Mouse (Mus musculus) macrophage (primary cell): ENCODE results near the gene Zfp777. TPM values are rescaled to one million over a fixed set of nuclear protein-coding genes. Genes with fewer than 3 reads are reported as not detected.

Experiments used
- H3K27ac ChIP-seq: fragments of 350-480 bp; formaldehyde crosslinking; 2 replicates; pipeline ENCODE4 v1.9.0; 2021
- H3K36me3 ChIP-seq: fragments of 350-480 bp; formaldehyde crosslinking; 2 replicates; pipeline ENCODE4 v1.9.0; 2021; ENCODE audit errors: inconsistent target
- H3K4me3 ChIP-seq: fragments of 350-480 bp; formaldehyde crosslinking; 2 replicates; pipeline ENCODE4 v1.9.0; 2021; ENCODE audit errors: inconsistent target
- H3K79me2 ChIP-seq: fragments of 350-480 bp; formaldehyde crosslinking; 2 replicates; pipeline ENCODE4 v1.9.0; 2021; ENCODE audit errors: inconsistent target
- WGBS: methylation state at CpG from one replicate; pipeline ENCODE4 v1.1.7; 2026; ENCODE audit warnings: inconsistent platforms; ENCODE audit not compliant: missing documents; 5-methylcytosine and 5-hydroxymethylcytosine counted together
- polyA plus RNA-seq: library from polyadenylated mRNA; stranded (reverse); fragments of 250-400 nt; gene quantifications from 3 replicates; pipeline ENCODE4 v1.2.4, GENCODE M21; 2018; ENCODE audit warnings: inconsistent platforms

The Zfp777 gene
- polyA plus RNA-seq, 1 experiment from 2014 or later: 12.6 TPM

DNA sequence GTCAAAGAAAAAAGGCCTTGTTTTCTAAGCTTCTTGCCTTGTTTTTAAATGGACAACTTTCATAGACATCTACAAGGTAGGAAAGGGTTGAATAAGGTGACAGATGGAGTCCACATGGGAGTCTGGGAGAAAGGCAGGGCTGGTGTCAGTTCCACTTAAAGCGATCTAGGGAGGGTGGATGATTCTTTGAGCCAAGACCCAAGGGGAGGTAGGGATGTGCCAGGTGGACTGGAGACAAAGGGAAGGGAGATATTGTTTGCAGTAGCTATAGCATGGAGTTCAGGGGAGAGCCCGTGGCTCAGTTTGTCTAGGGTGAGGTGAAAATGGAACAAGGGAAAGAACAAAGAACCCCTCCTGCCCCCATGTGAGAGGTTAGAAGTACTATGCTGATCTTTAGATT, 11.7 kb upstream of the Zfp777 start:
- no peak overlapping the region for H3K27ac ChIP-seq
- peaks cover 28% of the 10 kb centered on the region for H3K36me3 ChIP-seq
- 95% methylated on average over 2 of the region's 2 CpGs for WGBS
- no peak overlapping the region for H3K4me3 ChIP-seq
- H3K79me2 ChIP-seq: no peaks in the 10 kb centered on the region

DNA sequence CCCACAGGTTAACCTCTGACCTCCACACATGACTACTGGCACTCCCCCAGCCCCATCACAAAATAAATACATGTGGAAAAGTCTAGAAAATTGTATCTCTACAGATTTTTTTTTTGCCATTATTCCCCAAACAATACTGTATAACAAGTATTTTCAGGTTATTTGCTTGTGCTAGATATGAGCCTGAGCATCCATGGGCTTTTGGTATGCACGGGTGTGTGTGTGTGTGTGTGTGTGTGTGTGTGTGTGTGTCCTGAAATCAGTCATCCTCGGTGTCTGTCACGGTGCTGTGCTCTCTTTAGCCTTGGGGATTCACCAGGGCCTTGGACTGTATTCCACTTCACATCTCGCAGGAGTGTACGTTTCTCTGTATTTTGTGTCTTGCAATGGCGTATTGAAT, 3.4 kb upstream of the Zfp777 start:
- Histone ChIP-seq H3K27ac (no peak overlapping the region), H3K36me3 (no peaks in the 10 kb centered on the region), H3K79me2 (peaks cover under 1% of the 10 kb centered on the region; the same call in 1 of the 2 replicates), H3K4me3 (no peak overlapping the region)
- WGBS: 91% methylated on average over 6 of the region's 6 CpGs

DNA sequence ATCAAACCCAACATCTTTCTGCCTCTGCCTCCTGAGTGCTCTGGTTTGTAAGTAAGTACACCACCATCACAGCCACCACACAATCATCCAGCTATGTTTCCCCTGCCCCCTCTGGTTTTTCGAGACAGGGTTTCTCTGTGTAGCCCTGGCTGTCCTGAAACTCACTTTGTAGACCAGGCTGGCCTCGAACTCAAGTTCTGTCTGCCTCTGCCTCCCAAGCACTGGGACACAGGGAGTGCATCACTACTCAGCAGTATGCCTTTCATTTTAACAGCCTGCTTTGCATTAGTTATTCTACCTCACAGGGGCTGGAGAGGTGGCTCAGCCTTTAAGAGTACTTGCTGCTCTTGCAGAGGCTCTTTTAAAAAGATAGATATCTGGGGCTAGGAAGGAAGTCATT, 3.0 kb upstream of the Zfp777 start:
- Histone ChIP-seq H3K79me2 (peaks cover 5% of the 10 kb centered on the region; the same call in 1 of the 2 replicates), H3K36me3 (no peaks in the 10 kb centered on the region), H3K4me3 (no peak overlapping the region), H3K27ac (no peak overlapping the region)
- 80% methylated on average over 2 of the region's 2 CpGs for WGBS

DNA sequence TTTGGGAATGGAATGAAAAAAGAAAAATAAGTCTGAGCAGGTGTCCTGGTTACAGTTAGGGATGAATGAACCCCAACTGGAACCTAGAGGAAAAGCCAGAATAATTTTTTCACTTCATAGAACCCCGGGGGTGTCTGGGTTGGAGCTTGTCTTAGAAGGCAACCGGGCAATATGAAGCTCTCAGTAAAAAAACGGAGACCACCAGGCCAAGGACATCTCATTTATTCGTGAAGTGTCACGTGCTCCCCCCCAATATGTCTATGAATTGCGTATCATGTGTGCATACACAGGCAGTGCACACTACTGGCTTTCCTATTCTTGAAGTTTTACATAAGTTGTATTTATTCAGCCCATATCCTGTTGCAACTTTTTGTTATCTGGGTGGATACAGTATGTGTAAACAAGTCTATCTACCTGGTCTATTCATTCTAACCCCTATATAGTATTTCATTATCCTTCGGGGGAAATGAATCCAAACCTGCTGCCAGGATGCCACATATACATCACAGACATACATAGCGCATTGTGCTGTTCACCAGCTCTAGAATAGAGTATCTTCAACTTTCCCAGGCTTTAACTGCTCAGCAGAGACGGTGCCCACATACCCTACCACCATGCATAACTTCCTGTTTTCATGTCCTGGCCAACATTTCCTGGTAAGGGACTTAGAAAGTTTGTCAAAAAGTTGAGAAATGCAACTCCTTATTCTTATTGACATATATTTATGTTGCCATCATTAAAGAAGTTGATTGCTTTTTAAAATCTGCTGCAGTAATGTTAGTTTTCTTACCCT, 758 bp upstream of the Zfp777 start:
- peak overlapping the region; percentile 58 for H3K4me3 ChIP-seq
- H3K36me3 ChIP-seq: no peaks in the 10 kb centered on the region
- peaks cover 16% of the 10 kb centered on the region; the same call in 1 of the 2 replicates for H3K79me2 ChIP-seq
- no peak overlapping the region for H3K27ac ChIP-seq
- WGBS: 13% methylated on average over 9 of the region's 9 CpGs

DNA sequence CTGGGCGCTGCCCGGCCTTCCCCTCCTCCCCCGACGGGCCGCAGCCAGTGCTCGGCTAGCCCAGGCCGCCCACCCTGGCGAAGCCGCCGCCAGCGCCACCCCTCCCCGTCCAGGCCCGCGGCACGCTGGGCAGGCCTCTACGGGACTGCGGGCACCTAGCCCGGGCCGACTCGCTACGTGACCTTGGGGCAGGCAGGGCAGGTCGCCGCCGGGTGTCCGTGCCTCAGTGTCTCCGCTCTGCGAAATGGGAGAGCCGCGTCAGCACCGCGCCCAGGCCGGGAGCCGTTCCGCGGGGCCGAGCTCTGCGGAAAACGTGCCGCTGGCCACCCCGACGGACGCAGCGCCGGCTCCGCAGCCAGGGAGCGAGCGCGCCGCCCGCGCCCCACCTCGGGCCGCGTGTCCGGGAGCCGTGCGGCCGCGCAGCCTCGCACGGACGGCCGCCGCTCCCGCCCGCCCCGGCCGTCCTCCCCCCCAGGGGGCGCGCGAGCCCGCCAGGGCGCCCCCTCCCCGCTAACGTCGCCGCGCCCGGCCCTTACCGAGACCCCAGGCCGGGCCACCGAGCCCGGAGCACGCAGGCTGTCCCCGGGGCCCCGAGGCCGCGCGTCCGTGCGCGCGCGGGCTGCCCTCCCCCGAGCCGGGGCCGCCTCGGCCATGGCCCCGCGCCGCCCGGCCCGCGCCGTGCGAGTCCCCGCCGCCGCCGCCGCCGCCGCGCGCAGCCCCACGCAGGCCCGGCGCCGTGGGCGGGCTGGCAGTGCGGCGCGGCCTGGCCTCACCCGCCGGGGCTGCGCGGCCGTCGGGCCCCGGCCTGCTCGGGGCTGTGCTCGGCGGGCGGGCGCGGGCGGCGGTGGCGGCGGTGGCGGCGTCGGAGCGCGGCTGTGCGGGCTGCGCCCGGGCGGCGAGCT, 1.0 kb downstream of the Zfp777 start:
- H3K27ac ChIP-seq: no peak overlapping the region
- peak overlapping the region; percentile 31 for H3K4me3 ChIP-seq
- no peaks in the 10 kb centered on the region for H3K36me3 ChIP-seq
- peaks cover 16% of the 10 kb centered on the region; the same call in 1 of the 2 replicates for H3K79me2 ChIP-seq
- WGBS: under 1% methylated on average over 115 of the region's 150 CpGs

DNA sequence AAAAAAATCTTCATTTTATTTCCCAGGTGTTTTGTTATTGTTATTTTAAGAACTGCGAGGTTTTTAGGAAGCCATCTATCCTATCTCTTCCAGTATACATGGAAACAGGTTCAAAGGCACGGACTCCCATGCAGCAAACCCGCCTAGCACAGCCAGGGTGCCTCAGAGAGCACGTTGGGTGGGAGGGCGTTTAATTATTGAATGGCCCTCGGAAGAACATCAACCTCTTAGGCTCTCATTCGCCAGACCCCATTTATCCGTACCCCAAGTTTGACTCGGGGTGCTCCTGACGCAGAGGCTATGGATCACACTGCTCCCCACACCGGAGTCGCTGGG, 1.6 kb downstream of the Zfp777 start:
- no peak overlapping the region for H3K27ac ChIP-seq
- 20% methylated on average over 12 of the region's 12 CpGs for WGBS
- H3K79me2 ChIP-seq: peaks cover 16% of the 10 kb centered on the region; the same call in 1 of the 2 replicates
- peak overlapping the region; percentile 31 for H3K4me3 ChIP-seq
- no peaks in the 10 kb centered on the region for H3K36me3 ChIP-seq

DNA sequence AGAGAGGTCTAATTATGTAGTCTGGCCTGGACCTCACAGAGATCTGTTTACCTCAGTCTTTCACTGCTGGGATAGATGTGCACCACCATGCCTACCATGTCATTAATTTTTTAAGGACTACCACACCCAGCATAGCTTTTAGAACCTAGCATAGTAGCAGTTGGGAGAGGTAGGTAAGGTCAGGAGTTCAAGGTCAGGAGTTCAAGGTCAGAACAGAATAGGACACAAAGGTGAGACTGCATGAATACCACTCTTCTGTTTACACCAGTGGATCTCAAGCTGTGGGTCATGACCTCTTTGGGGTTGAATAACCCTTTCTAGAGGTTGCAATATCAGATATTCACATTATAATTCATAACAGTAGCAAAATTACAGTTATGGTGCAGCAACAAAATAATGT, 16.1 kb downstream of the Zfp777 start:
- Histone ChIP-seq H3K27ac (no peak overlapping the region), H3K79me2 (no peaks in the 10 kb centered on the region), H3K4me3 (no peak overlapping the region), H3K36me3 (peaks cover 50% of the 10 kb centered on the region)

DNA sequence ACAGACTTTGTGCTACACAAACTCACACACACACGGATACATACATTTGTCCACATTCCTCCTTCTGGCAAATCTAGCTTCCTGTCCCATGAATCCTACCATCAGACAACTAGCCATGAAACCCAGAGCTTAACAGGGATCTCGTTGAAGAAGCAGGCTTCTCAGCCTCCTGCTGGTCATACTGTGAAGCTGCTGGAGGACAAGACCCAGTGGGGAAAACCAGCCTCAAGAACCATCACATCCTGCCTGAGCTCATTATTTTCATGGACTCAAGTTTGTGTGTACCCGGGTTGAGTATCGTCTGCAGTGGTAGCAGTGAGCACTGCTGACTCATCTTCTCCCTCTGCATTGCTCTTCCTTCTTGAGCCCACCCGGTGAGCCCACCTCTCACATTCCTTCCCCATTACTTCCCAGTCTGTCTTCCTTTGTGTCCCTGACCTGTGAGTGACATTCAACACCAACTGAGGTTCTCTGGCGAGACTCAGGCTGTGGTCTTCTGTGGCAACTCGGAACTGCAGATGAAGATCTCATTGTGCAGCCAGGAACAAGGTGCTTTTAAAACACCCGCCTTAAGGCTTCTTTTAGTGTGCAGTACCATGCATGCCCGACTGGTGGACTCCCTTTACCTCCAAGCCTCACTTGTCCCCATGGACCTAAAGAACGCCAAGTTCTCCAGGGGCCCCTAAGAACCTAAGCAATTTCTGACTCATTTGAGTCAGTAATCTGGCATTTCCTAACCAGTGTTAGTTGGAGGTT, 22.6 kb downstream of the Zfp777 start:
- H3K4me3 ChIP-seq: no peak overlapping the region
- WGBS: 96% methylated on average over 10 of the region's 10 CpGs
- H3K27ac ChIP-seq: no peak overlapping the region
- H3K36me3 ChIP-seq: peaks cover 47% of the 10 kb centered on the region
- H3K79me2 ChIP-seq: no peaks in the 10 kb centered on the region

DNA sequence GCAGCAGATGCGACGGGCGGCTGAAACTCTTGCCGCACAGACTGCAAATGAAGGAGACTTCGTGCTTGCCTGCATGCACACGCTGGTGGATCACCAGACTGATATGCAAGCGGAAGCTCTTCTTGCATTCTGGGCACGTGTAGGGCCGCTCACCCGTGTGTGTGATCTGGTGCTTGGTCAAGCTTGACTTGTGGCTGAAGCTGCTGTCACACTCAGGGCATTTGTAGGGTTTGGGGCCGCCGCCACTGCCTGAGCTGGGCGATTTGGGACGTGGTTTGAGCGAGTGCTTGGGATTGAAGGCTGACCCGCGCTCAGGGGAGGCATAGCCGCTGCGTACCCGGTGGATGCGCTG, 23.7 kb downstream of the Zfp777 start:
- no peak overlapping the region for H3K27ac ChIP-seq
- peaks cover 43% of the 10 kb centered on the region for H3K36me3 ChIP-seq
- H3K4me3 ChIP-seq: no peak overlapping the region
- no peaks in the 10 kb centered on the region for H3K79me2 ChIP-seq
- WGBS: 96% methylated on average over 16 of the region's 21 CpGs

DNA sequence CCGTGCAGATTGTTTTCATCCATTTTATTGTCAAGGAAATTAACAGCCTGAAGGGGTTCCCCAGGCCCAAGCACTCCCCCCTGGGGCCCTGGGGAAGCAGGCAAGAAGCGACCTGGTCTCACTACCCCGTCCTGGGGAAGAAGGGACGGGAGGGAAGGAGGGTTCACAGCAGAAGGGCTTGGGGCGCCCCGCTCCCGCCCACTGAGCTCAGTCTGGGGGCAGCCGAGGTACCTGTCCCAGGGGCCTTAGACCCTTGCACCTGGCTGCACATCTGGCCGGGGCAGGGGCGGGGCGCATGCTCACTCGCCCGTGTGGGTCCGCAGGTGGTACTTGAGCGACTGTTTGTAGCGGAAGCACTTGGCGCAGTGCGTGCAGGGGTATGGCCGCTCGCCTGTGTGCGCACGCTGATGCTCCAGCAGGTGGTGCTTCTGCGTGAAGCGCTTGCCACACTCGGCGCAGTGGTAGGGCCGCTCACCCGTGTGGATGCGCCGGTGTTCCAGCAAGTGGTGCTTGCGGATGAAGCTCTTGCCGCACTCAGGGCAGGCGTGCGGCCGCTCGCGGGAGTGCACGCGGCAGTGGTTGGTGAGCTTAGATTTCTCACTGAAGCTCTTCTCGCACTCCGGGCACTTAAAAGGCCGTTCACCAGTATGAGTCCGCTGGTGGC, 24.2 kb downstream of the Zfp777 start:
- Histone ChIP-seq H3K27ac (no peak overlapping the region), H3K4me3 (no peak overlapping the region), H3K79me2 (no peaks in the 10 kb centered on the region), H3K36me3 (peaks cover 38% of the 10 kb centered on the region)
- 94% methylated on average over 36 of the region's 43 CpGs for WGBS

DNA sequence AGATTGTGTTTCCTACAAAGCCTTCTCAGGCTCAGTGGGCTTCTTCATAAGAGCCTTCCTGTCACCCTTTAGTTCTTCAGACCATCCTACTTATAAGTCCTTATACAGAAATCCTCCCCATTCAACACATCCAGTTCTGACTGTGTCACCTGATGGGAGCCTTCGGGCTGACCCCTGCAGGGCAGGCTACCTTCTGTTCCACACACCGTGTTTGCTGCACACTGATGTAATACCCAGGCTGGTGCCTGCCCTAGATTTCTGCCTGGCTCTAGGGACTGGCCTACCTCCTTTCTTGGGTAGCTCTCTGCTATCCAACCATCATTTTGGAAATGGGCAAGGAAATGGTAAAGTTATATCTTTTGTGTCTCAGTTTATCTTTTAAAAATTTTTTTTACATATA, 26.0 kb downstream of the Zfp777 start:
- Histone ChIP-seq H3K36me3 (peaks cover 25% of the 10 kb centered on the region; the same call in 1 of the 2 replicates), H3K27ac (peak overlapping the region; percentile 59; the same call in 1 of the 2 replicates), H3K4me3 (no peak overlapping the region), H3K79me2 (no peaks in the 10 kb centered on the region)
- 85% methylated on average over 2 of the region's 2 CpGs for WGBS

DNA sequence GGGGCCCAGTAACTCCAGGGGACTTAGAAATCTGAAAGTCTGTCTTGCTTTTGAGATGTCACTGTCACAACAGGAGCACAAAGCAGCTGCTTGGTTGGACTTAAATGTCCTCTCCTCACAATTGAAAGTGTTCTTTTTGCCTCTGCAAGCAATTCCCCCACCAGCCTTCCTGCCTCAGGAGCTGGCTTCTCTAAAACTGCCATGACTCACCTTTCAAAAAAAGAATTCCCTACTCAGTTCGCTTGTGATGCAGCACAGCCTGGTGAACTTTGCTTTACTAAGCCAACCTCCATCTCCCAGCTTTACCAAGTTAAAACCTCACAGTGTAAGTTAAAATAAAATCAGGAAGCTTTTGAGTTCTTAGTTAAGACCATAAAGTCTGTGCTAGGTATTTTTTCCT, 27.0 kb downstream of the Zfp777 start:
- no peak overlapping the region for H3K4me3 ChIP-seq
- no peaks in the 10 kb centered on the region for H3K79me2 ChIP-seq
- 62% methylated on average over 1 of the region's 1 CpGs for WGBS
- 0 out of 2 replicates have a peak, but pooled peaks cover 19% of the 10 kb centered on the region for H3K36me3 ChIP-seq
- peak overlapping the region; percentile 59 for H3K27ac ChIP-seq

DNA sequence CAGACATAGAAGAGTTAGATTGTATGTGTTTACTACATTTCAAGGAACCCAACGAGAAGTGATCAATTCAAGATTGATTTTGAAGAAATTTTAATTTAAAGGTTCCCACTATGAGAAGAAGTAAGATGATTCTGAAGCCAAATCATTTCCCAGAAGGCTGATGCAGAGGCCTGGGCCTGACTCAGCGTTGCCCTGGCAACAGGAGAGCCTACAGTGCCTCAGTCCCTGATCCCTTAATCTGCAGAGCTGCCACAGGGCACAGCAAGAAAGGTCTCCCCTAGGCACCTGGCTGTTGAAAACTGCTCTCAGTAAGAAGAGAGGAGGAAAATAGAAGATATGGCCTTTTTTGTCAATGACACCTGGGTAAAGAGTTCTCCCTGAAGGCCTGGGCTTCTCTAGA, 28.7 kb downstream of the Zfp777 start:
- WGBS: 92% methylated on average over 2 of the region's 2 CpGs
- Histone ChIP-seq H3K27ac (no peak overlapping the region), H3K4me3 (no peak overlapping the region), H3K79me2 (no peaks in the 10 kb centered on the region), H3K36me3 (0 out of 2 replicates have a peak, but pooled peaks cover 2% of the 10 kb centered on the region)

DNA sequence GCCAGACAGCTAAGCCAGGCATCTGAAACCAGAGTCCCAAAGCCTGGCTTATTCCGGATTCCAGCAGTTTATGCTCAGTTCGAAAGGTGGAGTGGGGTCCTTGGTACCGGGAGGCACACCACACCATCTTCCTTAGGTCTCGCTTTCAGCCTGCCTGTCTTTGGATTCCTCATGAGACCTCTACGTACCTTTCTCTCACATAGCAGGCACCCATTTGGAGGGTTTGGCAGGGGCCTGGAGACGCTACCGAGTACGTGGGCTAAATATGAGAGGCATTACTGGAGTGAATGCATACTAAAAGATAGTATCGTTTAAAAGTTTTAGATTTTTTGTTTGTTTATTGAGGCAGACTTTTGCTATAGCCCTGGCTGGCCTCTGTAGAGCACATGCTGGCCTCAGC, 31.9 kb downstream of the Zfp777 start:
- no peak overlapping the region for H3K4me3 ChIP-seq
- H3K79me2 ChIP-seq: no peaks in the 10 kb centered on the region
- H3K27ac ChIP-seq: no peak overlapping the region
- WGBS: 96% methylated on average over 9 of the region's 9 CpGs
- H3K36me3 ChIP-seq: no peaks in the 10 kb centered on the region
